Mouse (Mus musculus): Measurements from ENCODE around the gene Masp2. TPM values are rescaled to one million over a fixed set of nuclear protein-coding genes. Genes with fewer than 3 reads are reported as not detected.
A peak's percentile ranks its signal among the peaks of the same experiment; 100 is the strongest.

Masp2 gene
- total RNA-seq (2021), result under 1 TPM in 1 of 2 experiments, not detected in 1; 0.25 TPM

- no peak for DNase-seq
These were observed at the start of gene Masp2 for GRCm38 (mm10) chr4:148602357-148603120. Gene Masp2, plus strand, starts transcription at chr4:148602554.

- DNase-seq, result no peak
These were observed 44.6 kb upstream of the Masp2 start for GRCm38 (mm10) chr4:148557766-148558165.

- peak; percentile 91 for DNase-seq
These were observed 43.9 kb upstream of the Masp2 start, which contains the start of gene Exosc10 for GRCm38 (mm10) chr4:148558297-148559000. Gene Exosc10, plus strand, starts transcription at chr4:148558429.

GRCm38 (mm10) chr4:148562676-148563075, 39.7 kb upstream of the Masp2 start:
- no peak for DNase-seq

- no peak for DNase-seq
These were observed 38.8 kb upstream of the Masp2 start for GRCm38 (mm10) chr4:148563595-148563994.

- no peak for DNase-seq
These were observed 32.2 kb upstream of the Masp2 start for GRCm38 (mm10) chr4:148570138-148570537.

- no peak for DNase-seq
These were observed 31.6 kb upstream of the Masp2 start for GRCm38 (mm10) chr4:148570693-148571295.

GRCm38 (mm10) chr4:148573222-148573621, 29.1 kb upstream of the Masp2 start:
- no peak for DNase-seq

- DNase-seq, result peak; percentile 42
These were observed 21.6 kb upstream of the Masp2 start for GRCm38 (mm10) chr4:148580765-148581164.

- DNase-seq, result no peak
These were observed 20.9 kb upstream of the Masp2 start for GRCm38 (mm10) chr4:148581422-148581821.

GRCm38 (mm10) chr4:148583257-148583656, 19.1 kb upstream of the Masp2 start:
- DNase-seq, result no peak

- DNase-seq, result no peak
These were observed 15.7 kb upstream of the Masp2 start for GRCm38 (mm10) chr4:148586648-148587047.

- peak; percentile 62 for DNase-seq
These were observed 13.6 kb upstream of the Masp2 start for GRCm38 (mm10) chr4:148588793-148589192.

GRCm38 (mm10) chr4:148589565-148589964, 12.8 kb upstream of the Masp2 start:
- DNase-seq, result no peak

GRCm38 (mm10) chr4:148590421-148591170, 11.8 kb upstream of the Masp2 start:
- no peak for DNase-seq

GRCm38 (mm10) chr4:148591171-148591630, 11.2 kb upstream of the Masp2 start, which contains the start of gene Srm:
Gene Srm, plus strand, starts transcription at chr4:148591503.
- DNase-seq, result peak; percentile 98

- no peak for DNase-seq
These were observed 10.5 kb upstream of the Masp2 start for GRCm38 (mm10) chr4:148591637-148592380.

- DNase-seq, result no peak
These were observed 8.4 kb upstream of the Masp2 start for GRCm38 (mm10) chr4:148593996-148594395.

- DNase-seq, result no peak
These were observed 6.4 kb upstream of the Masp2 start for GRCm38 (mm10) chr4:148595916-148596315.

GRCm38 (mm10) chr4:148596731-148597130, 5.6 kb upstream of the Masp2 start:
- no peak for DNase-seq

GRCm38 (mm10) chr4:148598826-148599225, 3.5 kb upstream of the Masp2 start:
- DNase-seq, result no peak

- no peak for DNase-seq
These were observed 2.0 kb upstream of the Masp2 start for GRCm38 (mm10) chr4:148600316-148600715.
